Mouse (Mus musculus) erythroblast, embryonic 14.5 days (primary cell): ENCODE data around the gene Gkn1.

ENCODE experiments used
- GATA1 ChIP-seq: IDR thresholded peaks from 2 replicates; pipeline ENCODE4 v1.6.1; 2012; ENCODE audit warnings: low read length, inconsistent platforms, mixed read lengths
- TAL1 ChIP-seq: IDR thresholded peaks from 3 replicates; pipeline ENCODE4 v1.6.1; 2012; ENCODE audit warnings: low read length, inconsistent platforms, mixed read lengths

DNA sequence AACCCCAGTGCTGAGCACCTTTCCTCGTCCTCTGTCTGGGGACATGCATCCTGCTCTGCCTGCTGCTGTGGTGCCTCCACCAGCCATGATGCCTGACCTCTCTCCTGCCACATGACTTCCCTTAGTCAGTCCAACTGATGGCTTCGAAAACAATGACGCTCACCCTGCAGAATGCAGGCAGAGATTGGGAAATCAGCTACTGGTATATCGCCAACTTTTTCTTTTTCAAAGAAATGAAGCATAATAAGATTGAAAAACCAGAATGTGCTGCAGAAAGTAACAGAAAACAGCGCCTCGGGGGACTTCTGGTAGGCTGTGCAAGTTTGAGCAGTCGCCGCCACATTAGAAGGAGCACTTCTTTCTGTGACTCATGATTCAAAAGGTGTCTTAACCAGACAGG, 33.8 kb downstream of the Gkn1 start:
- TF ChIP-seq GATA1 (no peak), TAL1 (no peak)
